Mouse (Mus musculus): Measurements from ENCODE around the gene Agbl1. TPM values are rescaled to one million over a fixed set of nuclear protein-coding genes. Genes with fewer than 3 reads are reported as not detected.
"Not testable (repeated sequence)": the region's sequence is repeated elsewhere in the genome, so short reads cannot be mapped to it uniquely, and the experiment has no call there.

The Agbl1 gene
- polyA plus RNA-seq (2015; fragmentation: Nextera tagmentation; extraction: Ambion mirVana): 0.09 and 0.18 TPM in 2 replicates

- no peak within 1 kb of the TSS for H3K9ac ChIP-seq
- 68% methylated on average over 7 of the region's 7 CpGs for WGBS
- no peak for ATAC-seq (ENCODE audit: low FRiP score, low read depth)
- no peaks in the 10 kb centered on the region for H3K4me1 ChIP-seq (replicated peaks)
- H3K9me3 ChIP-seq: no peaks in the 10 kb centered on the region
- H3K4me2 ChIP-seq: no peak within 1 kb of the TSS
- no peak within 1 kb of the TSS for H3K4me3 ChIP-seq
- H3K27ac ChIP-seq (replicated peaks): no peak within 1 kb of the TSS
- no peaks in the 10 kb centered on the region for H3K27me3 ChIP-seq
- H3K36me3 ChIP-seq: no peaks in the 10 kb centered on the region
Observed at GRCm38 (mm10) chr7:76229311-76229937, at the start of gene Agbl1. Gene Agbl1 (plus strand): TSS chr7:76229887.

DNA sequence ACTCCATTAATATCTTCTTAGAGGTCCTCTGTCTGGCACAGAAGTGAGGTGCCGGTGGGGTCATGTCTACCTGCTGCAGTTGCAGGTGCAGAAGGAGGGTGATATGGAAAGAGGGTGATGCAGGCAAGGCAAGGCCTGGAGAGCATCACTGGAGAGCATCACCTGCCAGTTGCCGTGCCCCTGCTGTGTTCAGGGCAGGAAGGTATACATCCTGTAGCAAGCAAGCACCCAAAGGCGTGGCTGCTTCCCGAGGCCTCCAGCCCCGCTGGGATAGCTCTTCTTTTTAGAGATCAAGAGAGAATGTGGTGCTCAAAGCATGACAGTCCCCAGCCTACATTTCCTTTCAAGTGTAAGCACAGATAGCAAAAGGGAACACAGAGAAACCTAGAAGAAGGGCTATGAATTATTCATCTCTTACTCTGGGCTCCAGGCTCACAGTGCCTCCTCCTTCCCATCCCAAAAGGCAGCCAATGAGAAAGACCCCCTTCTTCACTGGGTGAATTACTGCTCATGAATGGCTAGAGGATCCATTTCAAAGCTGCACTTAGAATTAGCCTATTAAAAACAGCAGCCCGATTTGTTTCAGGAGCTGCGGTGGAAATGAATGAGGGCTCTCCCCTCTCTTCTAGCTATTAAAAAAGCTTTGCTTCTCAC lies 44.6 kb upstream of the Agbl1 start:
- no peaks in the 10 kb centered on the region for H3K36me3 ChIP-seq
- peak overlapping the region; percentile 79 for H3K27ac ChIP-seq (replicated peaks)
- H3K4me1 ChIP-seq (replicated peaks): peaks cover 27% of the 10 kb centered on the region
- peak; percentile 96 for ATAC-seq (ENCODE audit: low FRiP score, low read depth)
- no peak overlapping the region for H3K9ac ChIP-seq
- no peaks in the 10 kb centered on the region for H3K27me3 ChIP-seq
- no peaks in the 10 kb centered on the region for H3K9me3 ChIP-seq
- peak overlapping the region; percentile 28 for H3K4me2 ChIP-seq
- 27% methylated on average over 7 of the region's 7 CpGs for WGBS
- no peak overlapping the region; the same call in 1 of the 2 replicates for H3K4me3 ChIP-seq

DNA sequence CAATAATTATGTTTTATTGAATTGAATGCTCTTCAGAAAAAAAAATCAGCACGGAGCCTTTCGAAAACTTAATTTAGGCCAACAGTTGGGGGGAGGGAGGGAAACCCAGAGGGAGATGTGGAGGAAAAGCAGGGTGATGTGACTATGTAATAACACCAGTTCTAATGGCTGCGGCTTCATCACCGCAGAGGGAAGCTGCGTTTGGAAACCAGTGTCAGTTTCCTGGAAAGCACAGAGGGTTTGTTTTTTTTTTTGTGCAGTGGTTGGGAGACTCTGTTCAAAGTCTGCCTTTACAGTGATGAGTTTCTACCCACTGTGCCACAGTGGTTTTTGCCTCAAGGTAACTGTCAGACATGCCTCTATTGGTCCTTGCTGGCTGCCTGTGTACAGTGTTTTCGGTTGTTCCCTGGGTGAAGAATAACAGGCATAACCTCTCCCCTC lies 44.0 kb upstream of the Agbl1 start:
- peak overlapping the region; percentile 79 for H3K27ac ChIP-seq (replicated peaks)
- H3K4me1 ChIP-seq (replicated peaks): peaks cover 27% of the 10 kb centered on the region
- H3K9ac ChIP-seq: no peak overlapping the region
- peak overlapping the region; percentile 28 for H3K4me2 ChIP-seq
- WGBS: 13% methylated on average over 6 of the region's 6 CpGs
- H3K36me3 ChIP-seq: no peaks in the 10 kb centered on the region
- no peaks in the 10 kb centered on the region for H3K27me3 ChIP-seq
- no peak overlapping the region; the same call in 1 of the 2 replicates for H3K4me3 ChIP-seq
- H3K9me3 ChIP-seq: no peaks in the 10 kb centered on the region
- ATAC-seq (ENCODE audit: low FRiP score, low read depth): peak; percentile 46; the same call in 1 of the 2 replicates

DNA sequence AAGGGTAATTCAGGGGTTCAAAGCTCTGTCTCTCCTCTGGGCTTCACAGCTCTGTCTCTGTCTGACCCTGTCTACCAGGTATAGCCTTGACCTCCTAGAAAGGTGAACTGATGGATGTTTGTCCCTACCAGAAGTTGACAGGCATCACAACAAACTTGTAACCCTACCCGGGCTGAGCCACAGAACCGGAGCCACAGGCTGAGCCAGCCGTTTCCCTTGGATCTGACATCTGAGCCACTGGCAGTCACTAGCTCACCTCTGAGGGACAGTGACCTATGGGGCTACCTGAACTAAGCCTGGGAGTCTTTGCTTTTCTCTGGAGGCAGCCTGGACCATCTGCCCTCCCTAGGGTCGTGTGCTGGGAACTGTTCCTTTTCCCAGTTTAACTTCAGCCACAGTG lies 11.1 kb upstream of the Agbl1 start:
- ATAC-seq (ENCODE audit: low FRiP score, low read depth): no peak
- Histone ChIP-seq H3K36me3 (no peaks in the 10 kb centered on the region), H3K9ac (no peak overlapping the region), H3K4me1 (replicated peaks) (no peaks in the 10 kb centered on the region), H3K27ac (replicated peaks) (no peak overlapping the region), H3K9me3 (no peaks in the 10 kb centered on the region), H3K4me2 (no peak overlapping the region), H3K27me3 (no peaks in the 10 kb centered on the region), H3K4me3 (no peak overlapping the region)
- WGBS: 80% methylated on average over 4 of the region's 4 CpGs

- H3K9me3 ChIP-seq: no peaks in the 10 kb centered on the region
- H3K27me3 ChIP-seq: no peaks in the 10 kb centered on the region
- 72% methylated on average over 7 of the region's 7 CpGs for WGBS
- no peak overlapping the region for H3K9ac ChIP-seq
- no peak overlapping the region for H3K27ac ChIP-seq (replicated peaks)
- H3K4me1 ChIP-seq (replicated peaks): no peaks in the 10 kb centered on the region
- H3K4me3 ChIP-seq: no peak overlapping the region
- no peak for ATAC-seq (ENCODE audit: low FRiP score, low read depth)
- H3K36me3 ChIP-seq: no peaks in the 10 kb centered on the region
- no peak overlapping the region for H3K4me2 ChIP-seq
Observed at GRCm38 (mm10) chr7:76219797-76220469, 9.8 kb upstream of the Agbl1 start.

GRCm38 (mm10) chr7:76222691-76223090 lies 7.0 kb upstream of the Agbl1 start:
- H3K27ac ChIP-seq (replicated peaks): no peak overlapping the region
- H3K4me2 ChIP-seq: no peak overlapping the region
- H3K4me3 ChIP-seq: no peak overlapping the region
- H3K4me1 ChIP-seq (replicated peaks): no peaks in the 10 kb centered on the region
- no peak for ATAC-seq (ENCODE audit: low FRiP score, low read depth)
- H3K36me3 ChIP-seq: no peaks in the 10 kb centered on the region
- H3K27me3 ChIP-seq: no peaks in the 10 kb centered on the region
- no peak overlapping the region for H3K9ac ChIP-seq
- H3K9me3 ChIP-seq: no peaks in the 10 kb centered on the region
- 94% methylated on average over 2 of the region's 2 CpGs for WGBS

DNA sequence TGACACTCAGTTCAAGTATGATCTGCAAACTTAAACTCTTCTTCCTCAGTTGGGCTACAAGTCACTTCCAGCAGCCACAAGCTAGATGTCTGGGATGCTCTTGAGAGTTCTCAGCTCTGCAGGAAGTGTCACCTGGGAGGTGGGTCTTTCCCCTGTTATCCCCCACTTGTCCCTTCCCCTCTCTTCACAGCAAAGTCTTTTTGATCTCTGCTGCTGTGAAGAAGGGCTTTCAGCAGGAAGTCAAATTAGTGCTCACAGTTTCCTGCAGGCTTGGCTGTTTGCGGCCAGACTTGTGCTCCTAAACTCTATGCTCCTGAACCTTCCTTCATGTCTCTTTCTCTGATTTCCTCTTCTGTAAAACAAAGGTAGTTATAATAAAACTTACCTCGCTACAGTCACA lies 806 bp upstream of the Agbl1 start:
- WGBS: 55% methylated on average over 2 of the region's 2 CpGs
- H3K27me3 ChIP-seq: no peaks in the 10 kb centered on the region
- ATAC-seq (ENCODE audit: low FRiP score, low read depth): no peak
- no peak overlapping the region for H3K9ac ChIP-seq
- no peaks in the 10 kb centered on the region for H3K36me3 ChIP-seq
- no peak overlapping the region for H3K4me3 ChIP-seq
- no peaks in the 10 kb centered on the region for H3K9me3 ChIP-seq
- no peak overlapping the region for H3K27ac ChIP-seq (replicated peaks)
- no peak overlapping the region for H3K4me2 ChIP-seq
- no peaks in the 10 kb centered on the region for H3K4me1 ChIP-seq (replicated peaks)

DNA sequence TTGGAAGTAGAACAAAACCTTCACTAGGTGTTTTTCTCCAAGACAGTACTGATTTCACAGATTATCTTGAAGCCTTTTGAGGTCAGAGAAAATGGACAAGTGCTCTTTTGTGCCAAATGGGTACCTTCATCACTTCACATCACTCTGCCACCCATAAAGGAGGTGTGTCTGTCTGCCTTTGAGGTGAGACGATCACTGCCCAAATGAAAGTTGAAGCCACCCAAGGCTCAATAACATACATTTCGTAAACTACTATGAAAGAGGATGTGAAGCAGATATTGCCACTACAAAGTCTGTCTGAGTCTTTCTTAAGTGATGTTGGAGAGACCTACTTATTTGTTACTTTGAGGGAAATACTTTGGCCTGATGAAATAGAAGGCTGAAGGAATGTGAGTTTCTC lies 4.6 kb downstream of the Agbl1 start:
- H3K27ac ChIP-seq (replicated peaks): no peak overlapping the region
- no peaks in the 10 kb centered on the region for H3K36me3 ChIP-seq
- no peak for ATAC-seq (ENCODE audit: low FRiP score, low read depth)
- no peak overlapping the region for H3K4me2 ChIP-seq
- no peak overlapping the region for H3K4me3 ChIP-seq
- no peaks in the 10 kb centered on the region for H3K4me1 ChIP-seq (replicated peaks)
- no peak overlapping the region for H3K9ac ChIP-seq
- H3K27me3 ChIP-seq: no peaks in the 10 kb centered on the region
- 84% methylated on average over 2 of the region's 2 CpGs for WGBS
- H3K9me3 ChIP-seq: no peaks in the 10 kb centered on the region

DNA sequence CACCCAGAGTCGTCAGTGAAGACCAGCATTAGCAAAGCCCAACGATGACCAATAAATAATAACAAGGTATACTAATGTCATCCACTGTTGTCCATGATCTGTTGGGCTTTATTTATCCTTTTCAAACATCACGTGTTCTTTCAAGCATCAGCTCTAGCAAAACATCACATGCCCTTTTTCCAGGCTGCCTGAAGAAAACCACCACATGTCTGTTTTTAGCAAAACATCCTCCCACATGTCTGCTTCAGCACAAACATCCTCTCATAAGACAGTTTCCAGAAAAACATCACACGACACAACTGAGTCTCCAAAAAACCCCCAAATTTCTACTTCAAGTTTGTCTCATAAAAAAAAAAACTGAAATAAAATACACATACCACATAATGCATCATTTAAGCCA lies 7.8 kb downstream of the Agbl1 start:
- Histone ChIP-seq H3K36me3 (no peaks in the 10 kb centered on the region), H3K4me3 (no peak overlapping the region), H3K27me3 (no peaks in the 10 kb centered on the region), H3K9ac (no peak overlapping the region), H3K4me1 (replicated peaks) (no peaks in the 10 kb centered on the region), H3K4me2 (no peak overlapping the region), H3K9me3 (no peaks in the 10 kb centered on the region), H3K27ac (replicated peaks) (no peak overlapping the region)
- 86% methylated on average over 4 of the region's 4 CpGs for WGBS
- no peak for ATAC-seq (ENCODE audit: low FRiP score, low read depth)

DNA sequence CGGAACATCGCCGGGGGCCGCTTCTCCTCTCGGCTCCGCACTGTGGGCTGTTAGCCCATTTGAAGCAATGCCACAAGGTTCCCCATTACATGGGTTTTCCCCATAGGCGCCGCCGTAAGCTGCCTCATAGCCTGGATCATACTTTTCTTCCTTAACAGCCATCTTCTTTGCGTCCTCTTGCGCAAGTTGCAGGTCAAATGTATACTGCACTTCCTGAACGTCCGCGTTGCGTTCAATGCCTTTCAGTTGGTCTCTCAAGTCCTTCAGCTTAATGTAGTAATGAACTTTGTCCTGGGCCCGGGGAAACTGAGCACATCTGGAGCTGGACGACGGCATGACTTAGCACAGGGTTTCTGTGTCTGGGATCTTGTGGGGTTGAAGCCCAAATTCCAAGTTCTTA lies 15.2 kb downstream of the Agbl1 start:
- not testable (repeated sequence) for H3K4me2 ChIP-seq; H3K9ac ChIP-seq; H3K4me1 ChIP-seq (replicated peaks); H3K27me3 ChIP-seq; H3K4me3 ChIP-seq; H3K9me3 ChIP-seq; H3K27ac ChIP-seq (replicated peaks); ATAC-seq (ENCODE audit: low FRiP score, low read depth); H3K36me3 ChIP-seq
- WGBS: 98% methylated on average over 18 of the region's 18 CpGs

DNA sequence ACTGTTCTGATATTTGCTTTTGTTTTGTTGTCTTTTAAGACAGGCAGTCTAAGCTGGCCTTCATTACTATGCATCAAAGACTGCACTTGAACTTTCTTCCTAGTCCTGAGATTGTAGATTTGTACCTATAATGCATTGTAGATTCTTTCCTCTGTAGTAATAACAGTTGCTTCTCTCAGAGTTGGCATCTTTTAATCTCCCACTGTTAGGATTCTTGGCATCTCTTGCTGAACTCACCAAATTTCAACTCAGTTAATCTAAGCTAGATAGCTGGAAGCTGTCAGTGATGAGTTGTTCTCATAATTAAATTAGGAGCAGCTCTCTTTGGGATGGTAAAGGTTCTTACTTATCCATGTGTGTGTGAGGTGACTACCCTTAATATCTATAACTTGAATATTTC lies 45.4 kb downstream of the Agbl1 start:
- H3K4me3 ChIP-seq: no peak overlapping the region

DNA sequence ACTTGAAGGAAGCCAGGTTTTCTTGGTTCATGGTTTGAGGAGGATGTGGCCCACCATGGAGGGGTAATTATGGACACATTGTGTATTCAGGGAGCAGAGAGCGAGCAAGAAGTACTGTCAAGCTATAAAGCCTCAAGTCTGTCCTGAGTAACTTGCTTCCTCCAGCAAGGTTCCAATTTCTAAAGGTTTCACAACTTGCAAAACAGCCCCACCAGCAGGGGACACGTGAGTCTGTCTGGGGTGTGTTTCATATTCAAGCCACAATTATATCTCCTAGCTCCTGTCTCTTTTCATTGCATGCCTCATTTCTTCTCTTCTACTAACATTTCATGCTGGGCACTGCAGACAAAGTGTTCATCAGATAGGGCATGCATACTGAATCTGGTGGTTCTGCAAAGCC lies 53.1 kb downstream of the Agbl1 start:
- H3K9ac ChIP-seq: no peak overlapping the region
- no peaks in the 10 kb centered on the region for H3K36me3 ChIP-seq
- H3K27ac ChIP-seq (replicated peaks): no peak overlapping the region
- no peaks in the 10 kb centered on the region for H3K4me1 ChIP-seq (replicated peaks)
- 50% methylated on average over 2 of the region's 2 CpGs for WGBS
- H3K4me2 ChIP-seq: no peak overlapping the region
- ATAC-seq (ENCODE audit: low FRiP score, low read depth): no peak
- H3K4me3 ChIP-seq: no peak overlapping the region
- H3K27me3 ChIP-seq: no peaks in the 10 kb centered on the region
- no peaks in the 10 kb centered on the region for H3K9me3 ChIP-seq

More for the DNA sequence above, 45.4 kb downstream of the Agbl1 start:
- no peak for ATAC-seq (ENCODE audit: low FRiP score, low read depth)
- no peak overlapping the region for H3K4me2 ChIP-seq
- no peaks in the 10 kb centered on the region for H3K9me3 ChIP-seq
- H3K4me1 ChIP-seq (replicated peaks): no peaks in the 10 kb centered on the region
- H3K27me3 ChIP-seq: no peaks in the 10 kb centered on the region
- no peak overlapping the region for H3K27ac ChIP-seq (replicated peaks)
- H3K36me3 ChIP-seq: no peaks in the 10 kb centered on the region
- no peak overlapping the region for H3K9ac ChIP-seq

All from hindbrain, embryonic 15.5 days (tissue).